Comparison of ENCODE assay signal across 13 mouse cellular contexts in the genomic region with DNA sequence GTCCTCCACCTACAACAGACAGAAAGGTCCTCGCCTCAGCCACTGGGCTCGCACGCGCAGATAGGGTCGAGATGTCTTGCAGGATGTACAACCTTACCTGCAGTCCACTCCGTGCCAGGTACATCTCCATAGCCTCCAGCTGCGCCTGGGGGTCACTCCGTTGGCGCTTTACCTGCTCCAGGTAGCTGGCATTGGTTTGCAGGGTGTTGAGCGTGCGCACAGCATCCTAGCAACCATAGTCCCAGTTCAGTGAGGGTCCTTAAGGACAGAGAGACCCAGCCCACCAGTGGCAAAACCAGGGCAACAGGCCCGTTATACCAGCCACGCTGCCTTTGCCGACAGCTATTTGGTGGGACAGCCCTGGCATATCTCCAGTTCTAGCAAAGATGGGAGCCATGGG. TPM values are rescaled to one million over a fixed set of nuclear protein-coding genes. Genes with fewer than 3 reads are reported as not detected.
DNase-seq lines count a peak whose midpoint lies in the region; ATAC-seq and TF ChIP-seq lines count a peak whose summit lies in the region.
"Had no signal": no experiment of that assay in that cellular context is flagged by ENCODE, and none has a peak within 500 bp of the region (broad histone marks: within the 10 kb centered on the region; RNA-seq: fewer than 3 reads in every experiment).

No protein-coding gene starts in this region.

- TF ChIP-seq CTCF in kidney, postnatal 0 days (IDR thresholded peaks at IDR 0.05; ENCODE audit: low read depth), result no peak
- no peak for TF ChIP-seq CTCF in hindbrain, postnatal 0 days (IDR thresholded peaks at IDR 0.05; ENCODE audit: low read depth)

- no peak overlapping the region for H3K4me2 ChIP-seq in forebrain, embryonic 11.5 days (ENCODE audit: low read depth, low read length, severe bottlenecking)
- peak overlapping the region; percentile 86 for H3K4me2 ChIP-seq in kidney, postnatal 0 days (ENCODE audit: low read length)
- H3K4me2 ChIP-seq in hindbrain, postnatal 0 days (ENCODE audit: low read depth, low read length), result peak overlapping the region; percentile 96
- H3K4me2 ChIP-seq in neural tube, embryonic 13.5 days, result peak overlapping the region; percentile 84; the same call in 1 of the 2 replicates

- no peak for ATAC-seq in forebrain, embryonic 11.5 days (replicated peaks; ENCODE audit: low FRiP score)
- no peak for ATAC-seq in kidney, postnatal 0 days (replicated peaks; ENCODE audit: low FRiP score, low read depth)
- no peak for ATAC-seq in hindbrain, postnatal 0 days
- ATAC-seq in neural tube, embryonic 13.5 days (ENCODE audit: low read depth), result no peak
- ATAC-seq: midbrain, embryonic 16.5 days had no signal

- 95% methylated on average over 14 of the region's 14 CpGs for WGBS in forebrain, embryonic 10.5 days
- 93% methylated on average over 14 of the region's 14 CpGs for WGBS in forebrain, embryonic 11.5 days
- 90% methylated on average over 14 of the region's 14 CpGs for WGBS in kidney, postnatal 0 days
- 89% methylated on average over 14 of the region's 14 CpGs for WGBS in hindbrain, postnatal 0 days
- WGBS in neural tube, embryonic 13.5 days, result 94% methylated on average over 14 of the region's 14 CpGs

- peak overlapping the region; percentile 94 for H3K4me3 ChIP-seq in forebrain, embryonic 10.5 days
- H3K4me3 ChIP-seq in forebrain, embryonic 11.5 days (ENCODE audit: low read depth, low read length), result no peak overlapping the region
- H3K4me3 ChIP-seq in kidney, postnatal 0 days (replicated peaks; ENCODE audit: low read depth, low read length), result no peak overlapping the region
- H3K4me3 ChIP-seq in hindbrain, postnatal 0 days (ENCODE audit: low read length), result no peak overlapping the region
- H3K4me3 ChIP-seq in neural tube, embryonic 13.5 days, result no peak overlapping the region

- no peaks in the 10 kb centered on the region for H3K9me3 ChIP-seq in forebrain, embryonic 10.5 days
- H3K9me3 ChIP-seq in forebrain, embryonic 11.5 days (ENCODE audit: control insufficient read depth, low read length), result no peaks in the 10 kb centered on the region
- H3K9me3 ChIP-seq in kidney, postnatal 0 days (replicated peaks; ENCODE audit: low read length), result no peaks in the 10 kb centered on the region
- H3K9me3 ChIP-seq in hindbrain, postnatal 0 days (ENCODE audit: low read length), result no peaks in the 10 kb centered on the region
- H3K9me3 ChIP-seq in neural tube, embryonic 13.5 days, result no peaks in the 10 kb centered on the region

- DNase-seq in forebrain, embryonic 10.5 days (ENCODE audit: extremely low spot score, low spot score), result no peak
- DNase-seq in forebrain, embryonic 11.5 days (ENCODE audit: low spot score), result no peak
- no peak for DNase-seq in kidney, postnatal 0 days (ENCODE audit: low spot score)
- DNase-seq in kidney, adult 11 months, result no peak
- no peak for DNase-seq in hindbrain, postnatal 0 days (ENCODE audit: low spot score)
- DNase-seq in adrenal gland, postnatal 4 days (ENCODE audit: low spot score in 2 of 2), result no peak
- DNase-seq in left cerebral cortex, adult 9 months (ENCODE audit: low spot score in 2 of 2), result no peak
- DNase-seq: cerebellum, postnatal 36 days; gastrocnemius, postnatal 25 days; right cerebral cortex, adult 18-20 months had no signal

- peaks cover 43% of the 10 kb centered on the region for H3K4me1 ChIP-seq in forebrain, embryonic 10.5 days
- H3K4me1 ChIP-seq in forebrain, embryonic 11.5 days (replicated peaks; ENCODE audit: control insufficient read depth, insufficient read depth, low read length), result peaks cover 4% of the 10 kb centered on the region; the same call in 1 of the 2 replicates
- H3K4me1 ChIP-seq in kidney, postnatal 0 days (replicated peaks; ENCODE audit: insufficient read depth, low read length), result peaks cover 6% of the 10 kb centered on the region; the same call in 1 of the 2 replicates
- H3K4me1 ChIP-seq in hindbrain, postnatal 0 days (ENCODE audit: insufficient read depth, low read length), result no peaks in the 10 kb centered on the region; the same call in 1 of the 2 replicates
- peaks cover 18% of the 10 kb centered on the region for H3K4me1 ChIP-seq in neural tube, embryonic 13.5 days (replicated peaks)

- H3K27ac ChIP-seq in forebrain, embryonic 10.5 days, result no peak overlapping the region
- no peak overlapping the region for H3K27ac ChIP-seq in forebrain, embryonic 11.5 days (ENCODE audit: low read depth, low read length)
- H3K27ac ChIP-seq in kidney, postnatal 0 days, result no peak overlapping the region; the same call in 1 of the 2 replicates
- no peak overlapping the region for H3K27ac ChIP-seq in hindbrain, postnatal 0 days
- H3K27ac ChIP-seq in neural tube, embryonic 13.5 days (replicated peaks), result no peak overlapping the region

- H3K36me3 ChIP-seq in forebrain, embryonic 10.5 days (replicated peaks), result peaks cover 20% of the 10 kb centered on the region
- no peaks in the 10 kb centered on the region; the same call in 1 of the 2 replicates for H3K36me3 ChIP-seq in forebrain, embryonic 11.5 days (ENCODE audit: control insufficient read depth, insufficient read depth, low read length)
- H3K36me3 ChIP-seq in kidney, postnatal 0 days (ENCODE audit: insufficient read depth, low read length), result 0 out of 2 replicates have a peak, but pooled peaks cover 6% of the 10 kb centered on the region
- H3K36me3 ChIP-seq in hindbrain, postnatal 0 days (ENCODE audit: insufficient read depth, low read length), result peaks cover 3% of the 10 kb centered on the region; the same call in 1 of the 2 replicates
- H3K36me3 ChIP-seq in neural tube, embryonic 13.5 days, result peaks cover 2% of the 10 kb centered on the region; the same call in 1 of the 2 replicates

- H3K27me3 ChIP-seq in forebrain, embryonic 10.5 days (ENCODE audit: poor library complexity, severe bottlenecking), result no peaks in the 10 kb centered on the region
- H3K27me3 ChIP-seq in forebrain, embryonic 11.5 days (ENCODE audit: control insufficient read depth, insufficient read depth, low read length), result no peaks in the 10 kb centered on the region
- H3K27me3 ChIP-seq in kidney, postnatal 0 days (ENCODE audit: insufficient read depth, low read length), result no peaks in the 10 kb centered on the region
- H3K27me3 ChIP-seq in hindbrain, postnatal 0 days (ENCODE audit: insufficient read depth, low read length), result no peaks in the 10 kb centered on the region
- no peaks in the 10 kb centered on the region for H3K27me3 ChIP-seq in neural tube, embryonic 13.5 days

- no peak overlapping the region for H3K9ac ChIP-seq in forebrain, embryonic 11.5 days (ENCODE audit: low read length)
- H3K9ac ChIP-seq in kidney, postnatal 0 days (ENCODE audit: low read depth, low read length), result no peak overlapping the region
- H3K9ac ChIP-seq in hindbrain, postnatal 0 days (replicated peaks; ENCODE audit: low read length), result 0 out of 2 replicates have a peak overlapping the region, but pooled peaks have one; percentile 85
- no peak overlapping the region for H3K9ac ChIP-seq in neural tube, embryonic 13.5 days

RNA-seq across cellular contexts. Expression of a gene that starts 11.4 kb away (rescaled TPM):
- polyA plus RNA-seq in forebrain, embryonic 10.5 days (2016; fragmentation: Nextera tagmentation; extraction: Ambion mirVana), result 27.4 and 29.5 TPM in 2 replicates
- 21.9 and 22.3 TPM in 2 replicates for polyA plus RNA-seq in forebrain, embryonic 11.5 days (2014; fragmentation: Nextera tagmentation; extraction: Ambion mirVana)
- polyA plus RNA-seq in kidney, postnatal 0 days (2015; fragmentation: Nextera tagmentation; extraction: Ambion mirVana), result 36.1 and 36.2 TPM in 2 replicates
- 23.1 and 32.6 TPM in 2 replicates for total RNA-seq in hindbrain, postnatal 0 days (2014; rRNA removed)
- 22.8 and 23.4 TPM in 2 replicates for polyA plus RNA-seq in hindbrain, postnatal 0 days (2015; fragmentation: Nextera tagmentation; extraction: Ambion mirVana)
- polyA plus RNA-seq in neural tube, embryonic 13.5 days (2015; fragmentation: Nextera tagmentation; extraction: Ambion mirVana), result 14.3 and 14.7 TPM in 2 replicates
- 10 to 100 TPM; 33.2 to 36.2 TPM for total RNA-seq in adrenal gland, postnatal 4 days (2021)

RNA-seq across cellular contexts. Expression of a gene that starts 20.4 kb away (rescaled TPM):
- 135 and 139 TPM in 2 replicates for polyA plus RNA-seq in forebrain, embryonic 10.5 days (2016; fragmentation: Nextera tagmentation; extraction: Ambion mirVana)
- polyA plus RNA-seq in forebrain, embryonic 11.5 days (2014; fragmentation: Nextera tagmentation; extraction: Ambion mirVana), result 79.2 and 95.7 TPM in 2 replicates
- polyA plus RNA-seq in kidney, postnatal 0 days (2015; fragmentation: Nextera tagmentation; extraction: Ambion mirVana), result 87.4 and 90.6 TPM in 2 replicates
- total RNA-seq in hindbrain, postnatal 0 days (2014; rRNA removed), result 108 and 116 TPM in 2 replicates
- 61.1 and 65.3 TPM in 2 replicates for polyA plus RNA-seq in hindbrain, postnatal 0 days (2015; fragmentation: Nextera tagmentation; extraction: Ambion mirVana)
- 72.2 and 74.6 TPM in 2 replicates for polyA plus RNA-seq in neural tube, embryonic 13.5 days (2015; fragmentation: Nextera tagmentation; extraction: Ambion mirVana)
- 100 to 1,000 TPM; 102 to 105 TPM for total RNA-seq in adrenal gland, postnatal 4 days (2021)

RNA-seq across cellular contexts. Expression of a gene that starts 28.4 kb away (rescaled TPM):
- 28.6 and 30.2 TPM in 2 replicates for polyA plus RNA-seq in forebrain, embryonic 10.5 days (2016; fragmentation: Nextera tagmentation; extraction: Ambion mirVana)
- 33.2 and 33.7 TPM in 2 replicates for polyA plus RNA-seq in forebrain, embryonic 11.5 days (2014; fragmentation: Nextera tagmentation; extraction: Ambion mirVana)
- 31.1 and 31.3 TPM in 2 replicates for polyA plus RNA-seq in kidney, postnatal 0 days (2015; fragmentation: Nextera tagmentation; extraction: Ambion mirVana)
- total RNA-seq in hindbrain, postnatal 0 days (2014; rRNA removed), result 43.8 and 56.9 TPM in 2 replicates
- polyA plus RNA-seq in hindbrain, postnatal 0 days (2015; fragmentation: Nextera tagmentation; extraction: Ambion mirVana), result 49.5 and 52.8 TPM in 2 replicates
- polyA plus RNA-seq in neural tube, embryonic 13.5 days (2015; fragmentation: Nextera tagmentation; extraction: Ambion mirVana), result 42.5 and 51.4 TPM in 2 replicates
- total RNA-seq in adrenal gland, postnatal 4 days (2021), result 10 to 100 TPM; 32.3 to 32.9 TPM

RNA-seq across cellular contexts. Expression of a gene that starts 46.1 kb away (rescaled TPM):
- 24.5 and 24.7 TPM in 2 replicates for polyA plus RNA-seq in forebrain, embryonic 10.5 days (2016; fragmentation: Nextera tagmentation; extraction: Ambion mirVana)
- 25.5 and 25.9 TPM in 2 replicates for polyA plus RNA-seq in forebrain, embryonic 11.5 days (2014; fragmentation: Nextera tagmentation; extraction: Ambion mirVana)
- 71.6 and 76.3 TPM in 2 replicates for polyA plus RNA-seq in kidney, postnatal 0 days (2015; fragmentation: Nextera tagmentation; extraction: Ambion mirVana)
- 23.7 and 24.1 TPM in 2 replicates for total RNA-seq in hindbrain, postnatal 0 days (2014; rRNA removed)
- 23.7 and 23.8 TPM in 2 replicates for polyA plus RNA-seq in hindbrain, postnatal 0 days (2015; fragmentation: Nextera tagmentation; extraction: Ambion mirVana)
- polyA plus RNA-seq in neural tube, embryonic 13.5 days (2015; fragmentation: Nextera tagmentation; extraction: Ambion mirVana), result 28.4 and 31.5 TPM in 2 replicates
- total RNA-seq in adrenal gland, postnatal 4 days (2021), result 100 to 1,000 TPM in 1 of 2 experiments, 10 to 100 TPM in 1; 97.4 to 103 TPM

RNA-seq across cellular contexts. Expression of a gene that starts 48.3 kb away (rescaled TPM):
- 0.69 and 1.2 TPM in 2 replicates for polyA plus RNA-seq in forebrain, embryonic 10.5 days (2016; fragmentation: Nextera tagmentation; extraction: Ambion mirVana)
- 2.1 and 2.3 TPM in 2 replicates for polyA plus RNA-seq in forebrain, embryonic 11.5 days (2014; fragmentation: Nextera tagmentation; extraction: Ambion mirVana)
- 0.11 TPM in 1 of 2 replicates, not detected in the other for polyA plus RNA-seq in kidney, postnatal 0 days (2015; fragmentation: Nextera tagmentation; extraction: Ambion mirVana)
- total RNA-seq in hindbrain, postnatal 0 days (2014; rRNA removed), result 1.7 and 3.2 TPM in 2 replicates
- polyA plus RNA-seq in hindbrain, postnatal 0 days (2015; fragmentation: Nextera tagmentation; extraction: Ambion mirVana), result 3.6 and 5.1 TPM in 2 replicates
- 3.2 and 4.0 TPM in 2 replicates for polyA plus RNA-seq in neural tube, embryonic 13.5 days (2015; fragmentation: Nextera tagmentation; extraction: Ambion mirVana)
- total RNA-seq in adrenal gland, postnatal 4 days (2021), result under 1 TPM in 1 of 2 experiments, not detected in 1; 0.28 TPM
- total RNA-seq: gastrocnemius, postnatal 25 days had no signal
- polyA plus RNA-seq: urinary bladder, adult 2 months had no signal
